Mouse (Mus musculus) heart, adult 2 months (tissue): ENCODE measurements around the gene Irf3. TPM values are rescaled to one million over a fixed set of nuclear protein-coding genes. Genes with fewer than 3 reads are reported as not detected.

Experiments used
- DNase-seq, 2 experiments: peaks; one replicate each; pipeline ENCODE4 v3.0.0; 2021
- H3K27ac ChIP-seq: fragments of 200-600 bp; 2 replicates; pipeline ENCODE4 v1.8.1; 2022
- H3K27me3 ChIP-seq: fragments of 200-500 bp; 2 replicates; pipeline ENCODE4 v1.6.1; 2012; ENCODE audit warnings: mild to moderate bottlenecking, low read length, inconsistent platforms, mixed read lengths; ENCODE audit not compliant: control insufficient read depth, insufficient read depth
- H3K36me3 ChIP-seq: fragments of 200-500 bp; 2 replicates; pipeline ENCODE4 v1.6.1; 2012; ENCODE audit warnings: low read length, inconsistent platforms; ENCODE audit not compliant: control insufficient read depth, insufficient read depth
- H3K4me1 ChIP-seq: fragments of 200-500 bp; 2 replicates; pipeline ENCODE4 v1.6.1; 2011; ENCODE audit warnings: low read length; ENCODE audit not compliant: control insufficient read depth, insufficient read depth
- H3K4me3 ChIP-seq: fragments of 200-600 bp; 2 replicates; pipeline ENCODE4 v1.8.1; 2022
- H3K79me2 ChIP-seq: fragments of 200-500 bp; replicated peaks from 2 replicates; pipeline ENCODE4 v1.6.1; 2012; ENCODE audit warnings: mild to moderate bottlenecking, inconsistent platforms, low read length, moderate library complexity, mixed read lengths; ENCODE audit not compliant: control insufficient read depth, insufficient read depth
- H3K9ac ChIP-seq: fragments of 200-500 bp; 2 replicates; pipeline ENCODE4 v1.6.1; 2012; ENCODE audit warnings: low read depth, mild to moderate bottlenecking, control low read depth, inconsistent platforms, low read length, mixed read lengths
- CTCF ChIP-seq: fragments of 200-600 bp; IDR thresholded peaks from 2 replicates; pipeline ENCODE4 v1.8.1; 2022; ENCODE audit warnings: antibody characterized with exemption, mild to moderate bottlenecking, moderate library complexity
- EP300 ChIP-seq: fragments of 200-500 bp; IDR thresholded peaks from 2 replicates; pipeline ENCODE4 v1.6.1; 2011; ENCODE audit warnings: low read depth, low read length, control low read depth; ENCODE audit not compliant: insufficient read depth
- POLR2A ChIP-seq: fragments of 200-500 bp; IDR thresholded peaks from 2 replicates; pipeline ENCODE4 v1.6.1; 2011; ENCODE audit warnings: mild to moderate bottlenecking, low read depth, low read length, control low read depth; ENCODE audit not compliant: insufficient read depth
- WGBS: fragments of 180-500 bp; shearing (Covaris S2); methylation state at CpG from one replicate; pipeline ENCODE4 v1.1.7; 2018; 5-methylcytosine and 5-hydroxymethylcytosine counted together
- intact Hi-C: fragments of 180-260 bp; cut with DNase I; formaldehyde crosslinking; loops from one replicate; pipeline ENCODE4 v1.15.1; 2025
- polyA plus RNA-seq: library from polyadenylated mRNA; depleted of rRNA; stranded (reverse); fragments of >200 nt; gene quantifications from 2 replicates; pipeline ENCODE4 v1.2.3, GENCODE M21; 2012
- total RNA-seq, 2 experiments: library from RNA; stranded (reverse); gene quantifications; 2 replicates each; pipeline ENCODE4 v1.2.3; 2021

Gene Irf3
- total and polyA plus RNA-seq, 3 experiments: 24.4 to 55.6 (median 26.0) TPM

- DNase-seq: no peak
- Histone ChIP-seq H3K27ac (no peak overlapping the region), H3K27me3 (no peaks in the 10 kb centered on the region), H3K4me3 (no peak overlapping the region), H3K79me2 (no peaks in the 10 kb centered on the region), H3K36me3 (no peaks in the 10 kb centered on the region), H3K4me1 (peaks cover 2% of the 10 kb centered on the region; the same call in 1 of the 2 replicates), H3K9ac (no peak overlapping the region)
- TF ChIP-seq POLR2A: no peak
- TF ChIP-seq EP300: no peak
- no peak for TF ChIP-seq CTCF
- WGBS: 70% methylated on average over 15 of the region's 15 CpGs
- intact Hi-C loops: no loop called here
Observed at GRCm38 (mm10) chr7:44966638-44967037, 30.8 kb upstream of the Irf3 start.

GRCm38 (mm10) chr7:44970231-44970691 lies 27.2 kb upstream of the Irf3 start:
- peak overlapping the region; percentile 41 for H3K9ac ChIP-seq
- WGBS: 1% methylated on average over 36 of the region's 36 CpGs
- H3K4me1 ChIP-seq: peaks cover 3% of the 10 kb centered on the region; the same call in 1 of the 2 replicates
- H3K27me3 ChIP-seq: no peaks in the 10 kb centered on the region
- H3K27ac ChIP-seq: peak overlapping the region; percentile 70
- DNase-seq: peak; percentile 78 to 87
- TF ChIP-seq EP300 (0 out of 2 replicates have a peak, but pooled peaks have one; percentile 33), POLR2A (peak; percentile 63), CTCF (no peak)
- H3K79me2 ChIP-seq: no peaks in the 10 kb centered on the region
- no peaks in the 10 kb centered on the region for H3K36me3 ChIP-seq
- H3K4me3 ChIP-seq: peak overlapping the region; percentile 56
- intact Hi-C loops: no loop called here

GRCm38 (mm10) chr7:44971142-44971541 lies 26.3 kb upstream of the Irf3 start:
- Histone ChIP-seq H3K36me3 (no peaks in the 10 kb centered on the region), H3K4me1 (peaks cover 3% of the 10 kb centered on the region; the same call in 1 of the 2 replicates), H3K4me3 (no peak overlapping the region), H3K79me2 (no peaks in the 10 kb centered on the region), H3K27ac (no peak overlapping the region), H3K27me3 (no peaks in the 10 kb centered on the region), H3K9ac (no peak overlapping the region)
- TF ChIP-seq EP300: no peak
- no peak for TF ChIP-seq POLR2A
- no peak for TF ChIP-seq CTCF
- DNase-seq: no peak
- intact Hi-C loops: no loop called here
- 77% methylated on average over 7 of the region's 7 CpGs for WGBS

DNA sequence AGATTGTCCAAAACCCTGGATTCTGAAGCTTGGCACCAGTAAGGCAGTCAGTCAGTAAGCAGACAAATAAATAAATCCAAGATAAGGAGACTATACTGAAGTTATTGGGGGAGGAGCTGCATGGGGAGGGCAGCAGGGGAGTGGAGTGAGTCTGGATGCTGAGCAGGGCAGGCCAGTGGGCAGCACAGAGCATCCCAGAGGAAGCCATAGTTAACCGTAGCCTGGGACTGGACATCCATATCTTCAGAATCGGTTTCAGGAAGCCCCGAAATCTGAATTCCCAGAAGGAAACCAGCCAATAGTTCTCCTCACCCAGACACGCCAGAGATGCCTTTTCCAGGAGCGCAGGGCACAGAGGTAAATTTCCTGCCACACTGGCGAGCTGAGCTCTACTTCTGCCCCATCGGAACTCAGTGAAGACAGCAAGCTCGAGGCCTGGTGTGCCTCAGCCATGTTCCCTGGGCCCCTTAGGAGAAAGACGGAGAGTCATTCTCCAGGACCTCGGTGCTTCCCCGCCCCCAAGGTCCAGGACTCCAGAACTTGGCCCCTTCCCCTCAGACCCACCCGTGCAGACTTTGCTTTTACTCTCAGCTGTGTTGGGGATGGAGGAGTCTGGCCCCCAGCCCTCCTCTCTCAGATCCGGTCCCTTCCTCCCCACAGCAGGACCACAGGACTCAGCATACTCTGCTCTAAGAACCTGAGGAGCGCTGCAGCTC lies 23.9 kb upstream of the Irf3 start:
- peak overlapping the region; percentile 16; the same call in 1 of the 2 replicates for H3K9ac ChIP-seq
- H3K79me2 ChIP-seq: no peaks in the 10 kb centered on the region
- DNase-seq: no peak
- no peaks in the 10 kb centered on the region for H3K36me3 ChIP-seq
- 44% methylated on average over 14 of the region's 14 CpGs for WGBS
- H3K4me1 ChIP-seq: peaks cover 3% of the 10 kb centered on the region; the same call in 1 of the 2 replicates
- peak overlapping the region; percentile 21 for H3K4me3 ChIP-seq
- H3K27me3 ChIP-seq: no peaks in the 10 kb centered on the region
- intact Hi-C loops: no loop called here
- H3K27ac ChIP-seq: no peak overlapping the region
- TF ChIP-seq POLR2A (no peak), CTCF (no peak), EP300 (no peak)

DNA sequence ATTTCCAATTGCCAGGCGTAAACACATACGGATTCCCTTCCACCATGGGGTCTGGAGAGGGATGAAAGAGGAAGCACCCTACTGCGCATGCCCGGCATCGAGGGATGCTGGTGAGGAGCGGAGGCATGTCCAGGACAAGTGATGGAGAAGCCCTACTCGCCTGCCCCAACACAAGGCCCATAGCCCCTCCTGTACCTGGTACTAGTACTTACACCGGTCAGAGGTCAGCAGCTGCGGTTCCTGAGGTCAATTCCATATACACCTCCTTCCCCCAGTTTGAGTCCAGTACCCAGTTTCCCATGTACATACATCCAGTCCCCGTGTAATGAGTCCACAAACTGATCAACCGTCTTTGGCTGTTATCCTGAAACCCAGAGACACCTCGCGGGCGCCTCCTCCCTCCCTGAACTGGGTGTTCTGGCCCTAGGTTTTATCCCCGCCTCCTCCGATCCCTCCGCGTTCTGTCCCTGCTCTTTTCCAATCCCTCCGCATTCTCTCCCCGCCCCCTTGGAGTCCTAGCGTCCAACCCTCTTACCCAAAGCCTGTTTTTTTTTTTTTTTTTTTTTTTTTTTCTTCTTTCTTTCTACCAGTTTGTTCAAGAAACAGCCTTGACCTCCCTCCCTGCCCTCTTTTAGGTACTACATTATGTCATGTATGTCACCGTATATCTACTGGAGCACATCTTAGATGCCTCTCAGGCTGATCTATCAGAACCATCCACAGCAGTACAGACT lies 22.9 kb upstream of the Irf3 start, which contains the start of gene Cpt1c:
Gene Cpt1c (minus strand): TSS at position 469 of the 734 bp plus-strand sequence.
- Histone ChIP-seq H3K27ac (peak within 1 kb of the TSS; percentile 68), H3K4me3 (peak within 1 kb of the TSS; percentile 53), H3K79me2 (no peaks in the 10 kb centered on the region), H3K4me1 (peaks cover 3% of the 10 kb centered on the region; the same call in 1 of the 2 replicates), H3K36me3 (no peaks in the 10 kb centered on the region), H3K27me3 (no peaks in the 10 kb centered on the region), H3K9ac (peak within 1 kb of the TSS; percentile 40)
- TF ChIP-seq EP300 (no peak), CTCF (no peak), POLR2A (peak; percentile 57; the same call in 1 of the 2 replicates)
- intact Hi-C loops: no loop called here
- 4% methylated on average over 22 of the region's 22 CpGs for WGBS
- peak; percentile 80 for DNase-seq
